Mouse (Mus musculus) frontal cortex, adult 2 months (tissue): ENCODE data around the gene Gsc. TPM values are rescaled to one million over a fixed set of nuclear protein-coding genes. Genes with fewer than 3 reads are reported as not detected.
"Not testable (repeated sequence)": the region's sequence is repeated elsewhere in the genome, so short reads cannot be mapped to it uniquely, and the experiment has no call there.

Source experiments
- DNase-seq, 2 experiments: peaks; one replicate each; pipeline ENCODE4 v3.0.0; 2022; ENCODE audit warnings: low spot score in 1 of 2; ENCODE audit errors: extremely low spot score in 1 of 2
- polyA plus RNA-seq: library from polyadenylated mRNA; depleted of rRNA; stranded (reverse); fragments of >200 nt; gene quantifications from 2 replicates; pipeline ENCODE4 v1.2.3, GENCODE M21; 2012; rRNA removed

Gene Gsc
- polyA plus RNA-seq, 1 experiment: not detected

DNA sequence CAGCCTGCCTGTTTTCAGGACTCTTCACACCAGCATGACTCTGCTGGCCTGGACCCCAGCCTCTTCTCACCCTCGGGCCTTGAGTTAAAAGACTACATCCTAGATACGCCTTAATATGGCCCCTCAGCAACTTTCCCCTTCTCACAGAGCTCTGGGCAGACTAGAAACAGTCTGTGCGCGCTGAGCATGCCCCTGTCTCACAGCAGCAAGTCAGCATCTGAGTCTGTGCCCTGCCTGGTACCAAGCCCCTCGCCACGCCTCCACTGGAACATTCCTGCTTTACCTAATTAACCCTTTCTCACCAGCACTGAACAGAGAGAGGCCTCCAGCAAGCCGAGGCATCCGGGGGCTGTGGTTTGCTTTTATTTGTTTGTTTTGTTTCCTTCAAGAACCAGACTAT is 11.8 kb downstream of the Gsc start:
- DNase-seq: no peak

DNA sequence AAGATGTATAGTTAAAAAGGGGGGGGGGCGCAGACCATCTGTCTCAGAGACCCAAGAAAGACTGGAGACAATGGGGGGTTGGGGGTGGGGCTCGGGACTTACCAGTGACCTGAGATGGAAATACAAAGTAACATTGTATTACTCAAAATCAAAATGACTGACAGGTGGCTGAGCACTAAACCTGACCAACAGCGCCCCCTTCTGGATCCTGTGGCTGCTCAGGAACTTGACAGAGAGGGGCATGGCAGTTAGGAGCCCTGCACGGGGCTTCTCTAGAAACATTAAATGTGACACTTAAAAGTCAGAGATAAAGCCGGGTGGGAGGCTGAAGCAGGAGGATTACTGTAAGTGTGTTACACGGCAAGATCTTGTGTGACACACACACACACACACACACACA is 13.8 kb downstream of the Gsc start:
- no peak for DNase-seq

DNA sequence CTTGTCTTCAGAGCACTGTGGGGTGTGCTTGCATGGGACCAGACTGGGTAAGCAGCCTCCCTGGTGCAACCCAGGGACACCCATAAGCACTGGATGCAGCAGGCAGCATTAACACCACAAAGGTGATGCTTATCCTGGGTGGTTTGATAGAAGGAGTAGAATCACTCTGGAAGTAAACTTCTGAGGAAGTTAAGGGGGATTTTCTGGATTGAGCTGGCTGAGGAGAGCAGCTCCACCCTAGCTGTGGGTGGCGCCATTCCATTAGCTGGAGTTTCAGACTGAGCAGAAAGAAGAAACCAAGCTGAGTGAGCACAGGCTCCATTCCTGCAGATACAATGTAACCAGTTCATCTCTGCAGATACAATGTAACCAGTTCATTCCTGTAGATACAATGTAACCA is 20.1 kb downstream of the Gsc start:
- no peak for DNase-seq

DNA sequence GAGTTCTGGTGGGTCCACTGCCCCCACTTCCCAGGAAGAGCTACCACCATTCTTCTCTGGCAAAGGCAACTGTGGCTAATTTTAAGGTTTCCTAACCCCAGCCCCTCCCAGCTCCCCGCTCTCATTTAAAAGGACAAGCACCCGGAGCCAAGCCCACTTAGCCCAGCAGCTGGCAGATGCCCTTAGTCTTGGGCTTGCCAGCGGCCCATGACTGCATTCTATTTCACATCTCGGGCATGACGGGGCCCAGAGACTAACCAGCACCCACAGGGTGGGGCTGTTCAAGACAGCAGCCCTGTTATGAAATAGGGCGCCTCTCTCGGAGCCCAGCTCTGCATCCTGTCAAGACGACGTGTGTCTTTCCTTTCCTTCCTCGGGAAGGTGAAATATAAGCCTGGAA is 22.9 kb downstream of the Gsc start:
- DNase-seq: no peak

DNA sequence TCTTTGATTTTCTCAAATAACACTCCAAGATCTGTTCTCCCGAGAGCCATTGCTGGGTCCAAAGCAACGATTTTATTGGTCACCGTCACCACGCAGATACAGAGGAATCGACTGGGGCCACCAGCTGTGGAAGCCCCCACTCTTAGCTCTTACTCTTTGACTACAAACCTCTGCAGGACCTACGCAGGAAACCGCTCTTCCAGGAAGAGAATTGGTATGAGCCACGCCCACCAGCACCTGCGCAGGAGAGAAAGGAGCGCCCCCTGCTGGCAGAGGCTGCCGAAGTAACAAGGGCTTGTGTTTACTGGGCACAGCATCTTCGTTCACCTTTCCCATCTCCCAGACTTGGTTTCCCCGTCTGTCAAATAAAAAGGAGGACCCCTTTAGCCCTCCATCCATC is 25.0 kb downstream of the Gsc start:
- DNase-seq: peak in 1 of 2 experiments; percentile 62

DNA sequence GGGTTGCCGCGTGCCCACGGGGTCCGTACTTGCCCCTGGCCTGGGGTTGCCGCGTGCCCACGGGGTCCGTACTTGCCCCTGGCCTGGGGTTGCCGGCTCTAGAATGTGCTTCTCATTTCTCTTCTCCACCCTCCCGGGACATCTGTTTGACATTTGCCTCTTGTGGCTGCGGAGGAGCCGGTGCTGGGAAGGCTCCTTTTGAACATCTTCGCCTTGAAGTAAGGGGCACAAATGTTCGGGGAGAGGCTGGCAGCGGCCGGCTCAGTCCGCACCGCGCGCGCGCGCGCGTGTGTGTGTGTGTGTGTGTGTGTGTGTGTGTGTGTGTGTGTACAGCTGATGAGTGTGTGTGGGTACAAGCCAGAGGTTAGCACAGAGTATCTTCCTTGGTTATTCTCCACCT is 26.1 kb downstream of the Gsc start:
- not testable (repeated sequence) for DNase-seq

DNA sequence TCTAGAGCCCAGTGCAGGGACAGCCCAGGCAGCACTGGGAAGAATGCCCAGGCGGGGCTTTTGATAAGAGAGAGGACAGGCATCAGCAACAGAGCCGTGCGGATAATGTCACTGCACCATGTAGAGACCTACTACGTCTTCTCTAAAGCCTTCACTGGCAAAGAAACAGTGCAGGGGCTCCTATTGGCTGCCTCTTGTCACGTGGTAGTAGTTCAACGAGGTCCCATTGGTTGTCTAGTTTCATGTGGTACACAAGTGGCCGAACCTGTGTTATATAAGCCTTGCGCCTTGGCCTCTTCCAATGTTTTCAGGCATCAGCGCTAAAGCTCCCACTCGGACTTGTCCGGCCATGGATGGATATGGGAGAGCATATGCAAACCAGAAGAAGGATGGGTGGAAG is 29.4 kb downstream of the Gsc start:
- DNase-seq: no peak

DNA sequence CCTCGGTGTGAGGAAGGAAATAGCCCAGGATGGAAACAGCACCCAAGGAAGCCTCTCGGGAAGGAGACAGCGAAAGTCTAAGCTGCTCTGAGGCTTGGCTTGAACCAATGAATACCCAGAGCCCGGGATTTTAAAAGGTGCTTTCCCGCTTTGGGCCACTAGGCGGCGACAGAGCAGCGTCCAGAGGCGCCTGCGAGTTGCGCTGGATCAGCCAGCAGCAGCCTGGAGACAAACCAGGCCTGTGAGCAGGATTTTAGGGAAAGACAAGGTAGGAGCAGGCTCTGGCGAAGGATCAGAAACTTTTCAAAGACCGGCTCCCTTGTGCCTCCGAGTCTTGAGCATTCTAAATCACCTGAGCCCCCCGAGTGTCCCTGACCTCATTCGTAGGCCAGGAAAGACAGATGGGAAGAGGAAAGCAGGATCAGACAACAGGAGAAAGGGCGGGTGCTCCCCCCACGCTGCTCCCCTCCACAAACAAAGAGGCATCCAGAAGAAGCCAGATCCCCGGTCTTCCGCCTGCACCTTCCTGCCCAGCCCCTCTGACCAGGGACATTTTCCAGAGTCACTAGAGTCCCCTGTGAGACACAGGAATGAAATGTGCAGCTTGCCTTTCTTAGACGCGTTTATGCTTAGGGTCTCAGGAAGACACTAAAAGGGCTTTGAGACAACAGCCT is 32.9 kb downstream of the Gsc start:
- DNase-seq: peak; percentile 59 to 97

DNA sequence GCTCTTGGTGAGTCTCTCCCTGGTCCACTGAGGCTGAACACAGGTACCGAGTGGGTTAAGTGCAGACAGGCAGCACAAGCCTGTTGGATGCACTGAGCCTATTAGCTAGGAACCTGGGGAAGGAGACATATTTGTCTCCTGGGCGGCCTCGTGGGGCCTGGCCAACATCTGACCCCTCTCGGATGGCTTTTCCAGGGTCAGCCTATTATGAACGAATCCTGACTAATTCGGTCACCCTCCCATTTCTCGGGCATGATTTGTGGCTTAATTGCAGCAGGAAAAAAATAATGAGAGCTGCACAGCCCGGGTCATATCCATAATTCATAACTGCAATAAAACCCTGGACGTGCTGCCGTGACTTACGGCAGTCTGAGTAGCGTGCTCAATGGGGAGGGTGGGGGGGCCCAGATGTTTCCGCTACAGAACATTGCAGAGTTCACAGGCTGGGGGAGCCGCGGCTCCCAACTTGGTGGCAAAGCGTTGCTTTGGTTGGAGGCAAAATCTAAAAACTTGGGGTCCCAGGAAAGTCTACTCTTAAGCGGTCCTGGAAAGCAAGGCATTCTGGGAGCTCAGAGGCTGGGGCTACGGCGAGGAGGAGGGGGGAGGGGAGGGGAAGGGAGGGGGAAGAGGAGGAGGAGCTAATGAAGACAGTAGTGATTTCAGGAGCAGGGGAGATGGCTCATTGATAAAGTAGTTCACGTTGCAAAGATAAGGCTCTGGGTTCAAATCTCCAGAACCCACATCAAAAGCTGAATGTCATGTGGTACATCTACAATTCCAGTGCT is 39.0 kb downstream of the Gsc start:
- no peak for DNase-seq

DNA sequence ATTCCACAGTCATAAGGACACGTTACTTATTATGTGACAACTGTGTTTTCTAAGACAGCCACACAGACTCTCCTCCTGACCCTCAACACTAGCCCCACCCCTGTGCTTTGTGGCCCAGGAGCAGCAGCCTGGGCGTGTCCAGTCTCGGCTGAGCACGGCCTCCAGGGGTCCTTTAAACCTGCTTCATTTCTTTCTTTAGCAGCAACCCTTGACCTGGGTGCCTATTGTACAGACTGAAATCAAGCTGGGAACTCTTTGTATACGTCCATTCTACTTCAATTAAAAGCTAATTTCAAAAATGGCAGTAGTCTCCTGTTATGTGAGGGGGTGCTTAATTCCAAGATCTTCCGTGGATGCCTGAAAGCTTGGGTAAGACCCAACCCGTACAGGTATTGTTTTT is 39.9 kb downstream of the Gsc start:
- DNase-seq: no peak

DNA sequence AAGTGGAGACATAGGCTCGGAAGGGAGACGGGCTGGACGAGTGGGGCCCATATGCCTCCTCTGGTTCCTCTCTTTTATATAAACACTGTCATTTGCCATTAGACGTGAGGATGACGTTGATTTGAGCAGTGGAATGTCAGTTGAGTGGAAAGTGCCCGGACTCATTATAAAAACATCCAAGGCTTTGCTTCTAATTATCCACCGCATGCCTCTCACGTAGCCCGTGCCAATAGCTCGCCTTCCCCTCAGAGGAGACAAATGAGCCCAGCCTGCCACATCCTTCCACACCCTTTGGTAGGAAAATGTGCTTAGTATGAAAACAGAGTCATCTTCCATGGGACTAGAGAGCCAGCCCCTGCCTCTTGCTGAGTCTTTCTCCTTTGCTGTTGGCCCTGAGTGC is 41.8 kb downstream of the Gsc start:
- no peak for DNase-seq

DNA sequence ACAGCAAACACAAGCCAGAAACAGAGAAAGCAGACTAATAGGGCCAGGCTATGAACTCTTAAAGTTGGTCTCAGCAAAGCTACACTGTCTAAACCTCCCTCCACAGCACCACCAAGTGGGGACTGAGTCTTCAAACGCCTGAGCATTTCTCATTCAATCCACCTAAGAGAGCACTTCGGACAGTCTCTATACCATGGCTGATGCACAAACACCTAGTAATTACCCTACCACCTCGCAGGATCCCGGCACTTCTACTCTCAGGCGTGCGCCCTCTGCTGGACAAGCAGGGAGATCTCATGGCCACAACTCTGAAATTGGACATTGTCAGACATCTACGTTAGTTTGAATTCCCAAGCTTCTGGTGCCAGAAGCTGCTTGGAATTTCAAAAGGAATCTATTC is 46.2 kb downstream of the Gsc start:
- DNase-seq: peak in 1 of 2 experiments; percentile 35

DNA sequence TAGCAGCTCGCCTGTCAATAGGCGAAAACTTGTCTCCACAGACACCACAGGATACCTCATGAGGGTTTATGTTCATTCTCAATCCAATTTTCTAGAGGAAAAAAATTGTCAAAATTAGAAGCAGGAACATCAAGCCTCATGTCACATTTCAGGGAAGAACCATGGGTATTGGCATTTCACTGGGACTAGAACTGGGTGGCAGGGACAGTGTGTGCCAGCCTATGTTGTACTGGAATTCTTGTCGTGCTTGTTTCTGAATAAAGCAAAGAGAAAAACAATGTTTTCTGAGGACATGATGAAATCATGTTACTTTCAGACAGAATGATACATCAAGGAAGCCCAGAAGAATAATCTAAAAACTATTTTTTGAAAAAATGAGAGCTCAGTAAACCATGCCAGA is 47.5 kb downstream of the Gsc start:
- no peak for DNase-seq

DNA sequence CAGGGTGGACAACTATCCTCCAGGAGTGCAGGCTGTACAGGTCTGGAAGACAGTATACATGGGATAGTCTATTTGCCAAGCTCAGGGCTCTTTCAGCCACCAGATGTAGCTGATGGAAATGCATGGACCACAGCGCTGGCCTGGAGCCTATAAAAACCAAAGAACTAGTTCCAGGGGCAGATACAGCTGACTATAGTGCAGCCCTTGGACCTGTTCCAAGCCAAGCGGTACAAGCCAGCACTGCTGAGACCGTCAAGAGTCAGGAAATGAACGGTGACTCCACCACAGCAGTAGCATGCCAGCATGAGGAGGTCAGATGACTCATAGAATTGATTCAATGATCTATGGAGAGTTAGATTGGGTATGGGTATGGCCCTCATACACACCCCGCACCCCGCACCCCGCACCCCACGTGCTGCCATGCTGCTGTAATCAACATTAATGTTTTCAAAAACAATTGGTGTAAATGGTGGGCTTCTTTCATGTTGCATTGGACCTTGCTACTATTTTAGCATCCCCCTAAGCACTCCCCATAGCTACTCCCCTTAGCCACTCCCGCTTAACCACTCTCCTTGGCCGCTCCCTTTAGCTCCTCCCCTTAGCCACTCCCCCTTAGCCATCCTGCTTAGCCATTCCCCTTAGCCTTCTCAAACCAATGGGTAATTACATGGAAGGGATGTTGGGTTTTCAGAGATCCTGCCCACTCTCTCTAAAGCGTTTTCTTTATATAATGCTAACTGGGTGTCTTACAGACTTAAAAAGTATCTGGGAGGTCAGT is 50.3 kb downstream of the Gsc start:
- DNase-seq: no peak

Other genes with a start within 250 kb of the Gsc start
- gene Serpina3g, start 237.1 kb downstream of the Gsc start, polyA plus RNA-seq: 0.24 and 0.27 TPM in 2 replicates
- not detected in 2 replicates for gene Serpina3i, start 210.2 kb downstream of the Gsc start, polyA plus RNA-seq
- gene Serpina3j, start 158.8 kb downstream of the Gsc start, polyA plus RNA-seq: not detected in 2 replicates
- gene Serpina3k, start 134.8 kb downstream of the Gsc start, polyA plus RNA-seq: not detected in 2 replicates
- not detected in 2 replicates for gene Serpina3m, start 134.8 kb downstream of the Gsc start, polyA plus RNA-seq
- gene Serpina3n, start 66.6 kb downstream of the Gsc start, polyA plus RNA-seq: 16.9 and 20.1 TPM in 2 replicates